Mouse (Mus musculus) stomach, postnatal 0 days (tissue): ENCODE results near the gene Ide. TPM values are rescaled to one million over a fixed set of nuclear protein-coding genes. Genes with fewer than 3 reads are reported as not detected.

Experiments used
- ATAC-seq: fragments of 200-750 bp; cut with Nextera tagmentation; 2 replicates; pipeline ENCODE4 v1.8.0; 2017; ENCODE audit not compliant: low FRiP score, low TSS enrichment
- DNase-seq: peaks from one replicate; pipeline ENCODE4 v3.0.0-alpha.2; 2016; ENCODE audit warnings: low spot score
- H3K27ac ChIP-seq: fragments of 300-500 bp; sonication (generic); replicated peaks from 2 replicates; pipeline ENCODE4 v1.5.1; 2014; ENCODE audit warnings: mild to moderate bottlenecking, control low read depth
- H3K27me3 ChIP-seq: fragments of 300-500 bp; sonication (generic); 2 replicates; pipeline ENCODE4 v1.6.1; 2014; ENCODE audit warnings: low read length; ENCODE audit not compliant: control insufficient read depth, insufficient read depth
- H3K36me3 ChIP-seq: fragments of 300-500 bp; sonication (generic); 2 replicates; pipeline ENCODE4 v1.6.1; 2014; ENCODE audit warnings: low read length, mixed read lengths; ENCODE audit not compliant: control insufficient read depth, insufficient read depth
- H3K4me1 ChIP-seq: fragments of 300-500 bp; sonication (generic); replicated peaks from 2 replicates; pipeline ENCODE4 v1.6.1; 2014; ENCODE audit warnings: antibody characterized with exemption; ENCODE audit not compliant: control insufficient read depth, insufficient read depth
- H3K4me2 ChIP-seq: fragments of 300-500 bp; sonication (generic); replicated peaks from 2 replicates; pipeline ENCODE4 v1.6.1; 2014; ENCODE audit warnings: low read depth, mild to moderate bottlenecking, control low read depth, moderate library complexity
- H3K4me3 ChIP-seq: fragments of 300-500 bp; sonication (generic); 2 replicates; pipeline ENCODE4 v1.5.1; 2014; ENCODE audit warnings: low read depth, low read length, control low read depth
- H3K9ac ChIP-seq: fragments of 300-500 bp; sonication (generic); 2 replicates; pipeline ENCODE4 v1.6.1; 2014; ENCODE audit warnings: mild to moderate bottlenecking, low read length, control low read depth, mixed read lengths
- H3K9me3 ChIP-seq: fragments of 300-500 bp; sonication (generic); 2 replicates; pipeline ENCODE4 v1.6.1; 2016; ENCODE audit warnings: low read length; ENCODE audit not compliant: control insufficient read depth
- CTCF ChIP-seq: IDR thresholded peaks from 2 replicates; pipeline ENCODE4 v1.5.1; 2016; ENCODE audit warnings: antibody characterized with exemption, low read depth, mild to moderate bottlenecking, moderate library complexity
- EP300 ChIP-seq: optimal IDR thresholded peaks from 2 replicates; pipeline ENCODE3; 2016; ENCODE audit warnings: antibody characterized with exemption
- whole genome bisulfite sequencing: fragments of 180-500 bp; shearing (Covaris S2); extraction: QIAGEN DNeasy Blood & Tissue Kit; methylation state at CpG from one replicate; pipeline ENCODE4 v1.1.7; 2014; 5-methylcytosine and 5-hydroxymethylcytosine counted together
- polyA plus RNA-seq: library from polyadenylated mRNA; unstranded; fragments of >200 nt; fragmentation: Nextera tagmentation; extraction: Ambion mirVana; gene quantifications from 2 replicates; pipeline ENCODE4 v1.2.1, GENCODE M21; 2015

Ide gene
- 213 and 221 TPM in 2 replicates for polyA plus RNA-seq

GRCm38 (mm10) chr19:37337752-37338151, at the start of gene Ide:
Ide (minus strand) TSS chr19:37337852.
- Histone ChIP-seq H3K36me3 (no peaks in the 10 kb centered on the region), H3K9ac (no peak within 1 kb of the TSS), H3K4me1 (no peaks in the 10 kb centered on the region), H3K4me2 (no peak within 1 kb of the TSS), H3K27me3 (no peaks in the 10 kb centered on the region), H3K4me3 (no peak within 1 kb of the TSS), H3K9me3 (no peaks in the 10 kb centered on the region), H3K27ac (no peak within 1 kb of the TSS)
- TF ChIP-seq EP300 (no peak), CTCF (no peak)
- 62% methylated on average over 4 of the region's 4 CpGs for WGBS
- DNase-seq (no peak), ATAC-seq (no peak)

GRCm38 (mm10) chr19:37386126-37386525, 48.5 kb upstream of the Ide start:
- 38% methylated on average over 3 of the region's 3 CpGs for WGBS
- Histone ChIP-seq H3K4me2 (no peak overlapping the region), H3K9me3 (no peaks in the 10 kb centered on the region), H3K4me1 (no peaks in the 10 kb centered on the region), H3K9ac (no peak overlapping the region), H3K27me3 (no peaks in the 10 kb centered on the region), H3K36me3 (no peaks in the 10 kb centered on the region), H3K27ac (no peak overlapping the region), H3K4me3 (no peak overlapping the region)
- DNase-seq (no peak), ATAC-seq (no peak)
- TF ChIP-seq EP300, result no peak
- TF ChIP-seq CTCF, result peak; percentile 35

GRCm38 (mm10) chr19:37378816-37379215, 41.2 kb upstream of the Ide start:
- ATAC-seq, result no peak
- WGBS, result 77% methylated on average over 6 of the region's 6 CpGs

GRCm38 (mm10) chr19:37377404-37377990, 39.8 kb upstream of the Ide start:
- no peaks in the 10 kb centered on the region for H3K4me1 ChIP-seq
- no peaks in the 10 kb centered on the region for H3K27me3 ChIP-seq
- no peak overlapping the region; the same call in 1 of the 2 replicates for H3K9ac ChIP-seq
- no peaks in the 10 kb centered on the region for H3K9me3 ChIP-seq
- TF ChIP-seq CTCF (no peak), EP300 (no peak)
- H3K4me2 ChIP-seq, result peak overlapping the region; percentile 67
- H3K36me3 ChIP-seq, result no peaks in the 10 kb centered on the region
- no peak for DNase-seq
- H3K4me3 ChIP-seq, result peak overlapping the region; percentile 88
- ATAC-seq, result no peak
- H3K27ac ChIP-seq, result no peak overlapping the region
- WGBS, result 9% methylated on average over 8 of the region's 8 CpGs

More at GRCm38 (mm10) chr19:37378816-37379215, 41.2 kb upstream of the Ide start:
- Histone ChIP-seq H3K27me3 (no peaks in the 10 kb centered on the region), H3K9me3 (no peaks in the 10 kb centered on the region), H3K27ac (no peak overlapping the region), H3K4me2 (no peak overlapping the region), H3K9ac (no peak overlapping the region), H3K4me3 (no peak overlapping the region), H3K36me3 (no peaks in the 10 kb centered on the region), H3K4me1 (no peaks in the 10 kb centered on the region)
- TF ChIP-seq CTCF (no peak), EP300 (no peak)
- DNase-seq, result no peak

- DNase-seq, result no peak
- Histone ChIP-seq H3K4me1 (no peaks in the 10 kb centered on the region), H3K27me3 (no peaks in the 10 kb centered on the region), H3K9me3 (no peaks in the 10 kb centered on the region), H3K4me3 (peak overlapping the region; percentile 88), H3K36me3 (no peaks in the 10 kb centered on the region), H3K27ac (no peak overlapping the region), H3K9ac (peak overlapping the region; percentile 63; the same call in 1 of the 2 replicates), H3K4me2 (peak overlapping the region; percentile 67)
- no peak for TF ChIP-seq CTCF
- no peak for TF ChIP-seq EP300
- no peak for ATAC-seq
- WGBS, result under 1% methylated on average over 11 of the region's 11 CpGs
Observed at GRCm38 (mm10) chr19:37376841-37377240, 39.2 kb upstream of the Ide start.
